Mouse (Mus musculus) lung, postnatal 0 days (tissue): ENCODE results near the gene 5730522E02Rik. TPM values are rescaled to one million over a fixed set of nuclear protein-coding genes. Genes with fewer than 3 reads are reported as not detected.

Experiments
- ATAC-seq: fragments of 200-750 bp; cut with Nextera tagmentation; 2 replicates; pipeline ENCODE4 v1.8.0; 2017; ENCODE audit warnings: moderate library complexity
- DNase-seq: peaks from one replicate; pipeline ENCODE4 v3.0.0-alpha.2; 2016; ENCODE audit warnings: low spot score
- H3K27ac ChIP-seq: fragments of 300-500 bp; sonication (generic); 2 replicates; pipeline ENCODE4 v1.5.1; 2014; ENCODE audit warnings: antibody characterized with exemption, mild to moderate bottlenecking, low read length, mixed read lengths
- H3K27me3 ChIP-seq: fragments of 300-500 bp; sonication (generic); replicated peaks from 2 replicates; pipeline ENCODE4 v1.6.1; 2014; ENCODE audit warnings: low read length, mixed read lengths; ENCODE audit not compliant: insufficient read depth
- H3K36me3 ChIP-seq: fragments of 300-500 bp; sonication (generic); 2 replicates; pipeline ENCODE4 v1.6.1; 2014; ENCODE audit warnings: low read length, mixed read lengths; ENCODE audit not compliant: insufficient read depth
- H3K4me1 ChIP-seq: fragments of 300-500 bp; sonication (generic); 2 replicates; pipeline ENCODE4 v1.6.1; 2014; ENCODE audit warnings: antibody characterized with exemption, low read depth, low read length, mixed read lengths; ENCODE audit not compliant: insufficient read depth
- H3K4me2 ChIP-seq: fragments of 300-500 bp; sonication (generic); replicated peaks from 2 replicates; pipeline ENCODE4 v1.6.1; 2014; ENCODE audit warnings: low read depth, mild to moderate bottlenecking, low read length, moderate library complexity, mixed read lengths
- H3K4me3 ChIP-seq: fragments of 300-500 bp; sonication (generic); 2 replicates; pipeline ENCODE4 v1.5.1; 2014; ENCODE audit warnings: low read depth, low read length
- H3K9ac ChIP-seq: fragments of 300-500 bp; sonication (generic); replicated peaks from 2 replicates; pipeline ENCODE4 v1.6.1; 2014; ENCODE audit warnings: low read depth, mild to moderate bottlenecking
- H3K9me3 ChIP-seq: fragments of 300-500 bp; sonication (generic); 2 replicates; pipeline ENCODE4 v1.6.1; 2016; ENCODE audit warnings: low read length, mixed read lengths
- CTCF ChIP-seq: IDR thresholded peaks from 2 replicates; pipeline ENCODE4 v1.5.1; 2016; ENCODE audit warnings: antibody characterized with exemption, mild to moderate bottlenecking
- EP300 ChIP-seq: IDR thresholded peaks from 2 replicates; pipeline ENCODE4 v1.6.1; 2016; ENCODE audit warnings: antibody characterized with exemption, mild to moderate bottlenecking, control low read depth
- WGBS: fragments of 180-500 bp; shearing (Covaris S2); extraction: QIAGEN DNeasy Blood & Tissue Kit; methylation state at CpG from one replicate; pipeline ENCODE4 v1.1.7; 2014; 5-methylcytosine and 5-hydroxymethylcytosine counted together
- polyA plus RNA-seq: library from polyadenylated mRNA; unstranded; fragments of >200 nt; fragmentation: Nextera tagmentation; extraction: Ambion mirVana; gene quantifications from 2 replicates; pipeline ENCODE4 v1.2.1, GENCODE M21; 2015

Gene 5730522E02Rik
- polyA plus RNA-seq, 1 experiment from 2014 or later: 0.42 TPM

GRCm38 (mm10) chr11:25940716-25941294 is 269.8 kb downstream of the 5730522E02Rik start:
- Histone ChIP-seq H3K4me1 (no peaks in the 10 kb centered on the region), H3K4me2 (no peak overlapping the region), H3K4me3 (no peak overlapping the region), H3K36me3 (no peaks in the 10 kb centered on the region), H3K27ac (no peak overlapping the region), H3K27me3 (no peaks in the 10 kb centered on the region), H3K9me3 (no peaks in the 10 kb centered on the region), H3K9ac (no peak overlapping the region)
- DNase-seq: no peak
- TF ChIP-seq EP300 (no peak), CTCF (no peak)
- WGBS: 79% methylated on average over 4 of the region's 4 CpGs
- ATAC-seq: no peak

DNA sequence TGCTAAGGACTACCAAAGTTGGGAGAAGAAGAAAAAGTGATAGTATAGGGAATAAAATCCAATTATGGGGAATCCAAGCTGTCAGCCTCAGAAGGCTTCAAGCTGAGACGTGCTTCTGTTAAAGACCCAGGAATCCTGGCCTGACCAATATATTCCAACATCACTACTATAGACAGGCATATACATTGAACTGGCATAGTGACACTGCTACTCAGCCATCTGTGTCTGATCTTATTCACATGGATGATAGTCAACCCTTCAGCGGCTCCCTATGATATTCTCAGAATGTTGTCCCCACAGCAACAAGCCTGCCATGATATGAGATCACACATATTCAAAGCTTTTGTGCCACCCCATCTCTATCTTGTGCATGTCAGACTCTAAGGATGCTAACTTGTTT is 284.3 kb downstream of the 5730522E02Rik start:
- ATAC-seq: no peak
- TF ChIP-seq EP300: no peak
- no peak for TF ChIP-seq CTCF
- 82% methylated on average over 2 of the region's 2 CpGs for WGBS

GRCm38 (mm10) chr11:25902321-25902720 is 308.2 kb downstream of the 5730522E02Rik start:
- WGBS: 48% methylated on average over 2 of the region's 2 CpGs
- no peak for DNase-seq
- Histone ChIP-seq H3K4me3 (no peak overlapping the region), H3K4me1 (no peaks in the 10 kb centered on the region), H3K36me3 (no peaks in the 10 kb centered on the region), H3K4me2 (no peak overlapping the region), H3K9ac (no peak overlapping the region), H3K27ac (no peak overlapping the region), H3K9me3 (no peaks in the 10 kb centered on the region), H3K27me3 (no peaks in the 10 kb centered on the region)
- TF ChIP-seq EP300: no peak
- TF ChIP-seq CTCF: no peak
- ATAC-seq: no peak

More for the DNA sequence above, 284.3 kb downstream of the 5730522E02Rik start:
- H3K4me1 ChIP-seq: no peaks in the 10 kb centered on the region
- no peak overlapping the region for H3K9ac ChIP-seq
- H3K36me3 ChIP-seq: no peaks in the 10 kb centered on the region
- H3K27ac ChIP-seq: no peak overlapping the region
- H3K27me3 ChIP-seq: no peaks in the 10 kb centered on the region
- no peak for DNase-seq
- no peak overlapping the region for H3K4me3 ChIP-seq
- no peak overlapping the region for H3K4me2 ChIP-seq
- no peaks in the 10 kb centered on the region for H3K9me3 ChIP-seq

GRCm38 (mm10) chr11:25901666-25902065 is 308.9 kb downstream of the 5730522E02Rik start:
- no peak for ATAC-seq
- TF ChIP-seq CTCF (no peak), EP300 (no peak)

DNA sequence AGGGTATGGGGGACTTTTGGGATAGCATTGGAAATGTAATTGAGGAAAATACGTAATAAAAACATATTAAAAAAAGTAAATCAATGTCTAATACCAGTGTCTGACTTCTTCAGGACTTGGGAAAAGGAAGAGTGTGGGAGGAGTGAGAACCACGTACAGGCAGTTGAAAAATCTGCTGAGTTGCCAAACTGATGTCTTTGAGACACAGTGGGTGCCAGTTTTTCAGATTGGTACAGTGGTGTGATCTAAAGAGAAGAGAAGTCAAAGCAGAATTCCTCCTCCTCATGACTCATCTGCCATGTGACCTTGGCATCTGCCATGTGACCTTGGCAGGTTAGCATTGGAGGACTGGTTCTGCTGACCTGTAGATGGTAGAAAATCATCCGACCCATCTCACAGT is 316.7 kb downstream of the 5730522E02Rik start:
- no peaks in the 10 kb centered on the region for H3K9me3 ChIP-seq
- no peaks in the 10 kb centered on the region for H3K36me3 ChIP-seq
- no peak for DNase-seq
- H3K27me3 ChIP-seq: no peaks in the 10 kb centered on the region
- ATAC-seq: no peak
- H3K4me3 ChIP-seq: no peak overlapping the region
- no peak overlapping the region for H3K4me2 ChIP-seq
- TF ChIP-seq CTCF (no peak), EP300 (no peak)
- no peak overlapping the region for H3K9ac ChIP-seq
- no peak overlapping the region for H3K27ac ChIP-seq
- WGBS: 89% methylated on average over 3 of the region's 3 CpGs
- H3K4me1 ChIP-seq: no peaks in the 10 kb centered on the region

More at GRCm38 (mm10) chr11:25901666-25902065, 308.9 kb downstream of the 5730522E02Rik start:
- DNase-seq: no peak
- Histone ChIP-seq H3K9me3 (no peaks in the 10 kb centered on the region), H3K4me3 (no peak overlapping the region), H3K36me3 (no peaks in the 10 kb centered on the region), H3K4me2 (no peak overlapping the region), H3K27me3 (no peaks in the 10 kb centered on the region), H3K27ac (no peak overlapping the region), H3K9ac (no peak overlapping the region), H3K4me1 (no peaks in the 10 kb centered on the region)
- 23% methylated on average over 2 of the region's 2 CpGs for WGBS

DNA sequence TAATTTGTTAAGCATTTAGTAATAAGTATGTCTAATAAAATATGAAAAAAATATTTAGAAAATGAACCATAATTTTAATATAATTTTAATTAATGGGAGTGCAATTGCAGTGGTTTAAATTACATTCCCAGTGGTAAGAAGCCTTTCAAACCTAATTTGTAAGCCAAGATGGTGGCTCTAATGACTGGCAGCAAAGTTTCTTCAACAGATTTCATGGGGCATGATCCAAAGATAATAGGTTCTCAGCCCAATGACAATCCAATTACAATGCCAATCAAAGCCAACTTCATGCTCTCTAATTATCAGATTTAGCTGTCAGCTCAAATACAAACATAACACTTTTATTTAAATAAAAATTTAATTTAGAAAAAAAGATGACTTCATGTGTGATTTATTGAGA is 337.6 kb downstream of the 5730522E02Rik start:
- DNase-seq: no peak
- H3K4me1 ChIP-seq: no peaks in the 10 kb centered on the region
- no peak for ATAC-seq
- TF ChIP-seq EP300: no peak
- TF ChIP-seq CTCF: no peak
- H3K4me2 ChIP-seq: no peak overlapping the region
- H3K27me3 ChIP-seq: no peaks in the 10 kb centered on the region
- no peak overlapping the region for H3K9ac ChIP-seq
- no peaks in the 10 kb centered on the region for H3K9me3 ChIP-seq
- H3K4me3 ChIP-seq: no peak overlapping the region
- H3K27ac ChIP-seq: no peak overlapping the region
- no peaks in the 10 kb centered on the region for H3K36me3 ChIP-seq

DNA sequence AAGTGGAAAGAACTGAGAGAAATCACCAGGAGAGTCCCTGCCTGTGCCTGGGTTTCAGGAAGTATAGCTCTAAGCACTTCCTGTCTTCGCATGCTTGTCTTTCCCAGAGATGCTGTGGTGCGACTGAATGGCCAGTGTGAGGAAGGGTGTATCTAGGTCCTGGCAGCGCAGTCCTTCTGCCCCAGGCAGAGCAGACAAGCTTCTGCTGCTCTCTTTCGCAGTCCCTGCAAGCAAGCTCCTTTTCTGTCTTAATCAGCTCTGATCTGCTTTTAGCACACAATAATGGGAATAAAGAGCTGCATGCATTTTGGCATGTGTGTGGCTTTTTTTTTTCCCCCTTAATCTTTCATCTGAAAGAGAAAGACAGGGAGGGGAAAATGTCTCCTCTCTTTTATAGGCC is 338.2 kb downstream of the 5730522E02Rik start:
- no peak for DNase-seq
- 62% methylated on average over 4 of the region's 4 CpGs for WGBS
- Histone ChIP-seq H3K9me3 (no peaks in the 10 kb centered on the region), H3K27ac (no peak overlapping the region), H3K4me1 (no peaks in the 10 kb centered on the region), H3K27me3 (no peaks in the 10 kb centered on the region), H3K36me3 (no peaks in the 10 kb centered on the region), H3K9ac (no peak overlapping the region), H3K4me3 (no peak overlapping the region), H3K4me2 (no peak overlapping the region)
- TF ChIP-seq CTCF (no peak), EP300 (no peak)
- ATAC-seq: no peak
